Mouse (Mus musculus): Measurements from ENCODE around the gene Rab10. TPM values are rescaled to one million over a fixed set of nuclear protein-coding genes. Genes with fewer than 3 reads are reported as not detected.

Rab10 gene
- polyA plus RNA-seq, 1 experiment from 2014 or later = 106 TPM

- H3K27me3 ChIP-seq = no peaks in the 10 kb centered on the region
- peak overlapping the region; percentile 56 for H3K4me3 ChIP-seq
- peak overlapping the region; percentile 56; the same call in 1 of the 2 replicates for H3K9ac ChIP-seq
- H3K4me1 ChIP-seq = peaks cover 4% of the 10 kb centered on the region; the same call in 1 of the 2 replicates
- peak overlapping the region; percentile 82 for H3K27ac ChIP-seq
- ATAC-seq = peak; percentile 90
- peaks cover 35% of the 10 kb centered on the region for H3K36me3 ChIP-seq (ENCODE audit: poor library complexity, severe bottlenecking)
- 20% methylated on average over 35 of the region's 36 CpGs for WGBS
- H3K9me3 ChIP-seq (replicated peaks) = peaks cover 5% of the 10 kb centered on the region; the same call in 1 of the 2 replicates
- peak overlapping the region; percentile 62 for H3K4me2 ChIP-seq
These were observed 74.6 kb downstream of the Rab10 start for GRCm38 (mm10) chr12:3235124-3235631.

GRCm38 (mm10) chr12:3234061-3234460, 75.7 kb downstream of the Rab10 start:
- Histone ChIP-seq H3K9ac (no peak overlapping the region), H3K9me3 (replicated peaks) (peaks cover 5% of the 10 kb centered on the region; the same call in 1 of the 2 replicates), H3K4me1 (peaks cover 4% of the 10 kb centered on the region; the same call in 1 of the 2 replicates), H3K36me3 (ENCODE audit: poor library complexity, severe bottlenecking) (peaks cover 24% of the 10 kb centered on the region), H3K27me3 (no peaks in the 10 kb centered on the region), H3K27ac (no peak overlapping the region), H3K4me3 (no peak overlapping the region), H3K4me2 (no peak overlapping the region)
- 95% methylated on average over 1 of the region's 1 CpGs for WGBS
- no peak for ATAC-seq

GRCm38 (mm10) chr12:3223352-3223751, 86.4 kb downstream of the Rab10 start:
- H3K27ac ChIP-seq = no peak overlapping the region
- H3K9me3 ChIP-seq (replicated peaks) = no peaks in the 10 kb centered on the region
- no peaks in the 10 kb centered on the region for H3K4me1 ChIP-seq
- 65% methylated on average over 2 of the region's 2 CpGs for WGBS
- no peaks in the 10 kb centered on the region for H3K27me3 ChIP-seq
- H3K4me2 ChIP-seq = no peak overlapping the region
- H3K4me3 ChIP-seq = no peak overlapping the region
- H3K9ac ChIP-seq = no peak overlapping the region
- no peak for ATAC-seq
- H3K36me3 ChIP-seq (ENCODE audit: poor library complexity, severe bottlenecking) = no peaks in the 10 kb centered on the region

GRCm38 (mm10) chr12:3210181-3210580, 99.6 kb downstream of the Rab10 start:
- H3K27ac ChIP-seq = no peak overlapping the region
- no peak overlapping the region for H3K4me3 ChIP-seq
- H3K9ac ChIP-seq = no peak overlapping the region
- 51% methylated on average over 2 of the region's 2 CpGs for WGBS
- H3K27me3 ChIP-seq = no peaks in the 10 kb centered on the region
- no peaks in the 10 kb centered on the region for H3K9me3 ChIP-seq (replicated peaks)
- ATAC-seq = no peak
- H3K4me2 ChIP-seq = no peak overlapping the region
- H3K36me3 ChIP-seq (ENCODE audit: poor library complexity, severe bottlenecking) = no peaks in the 10 kb centered on the region
- no peaks in the 10 kb centered on the region for H3K4me1 ChIP-seq

- WGBS = 56% methylated on average over 1 of the region's 1 CpGs
- ATAC-seq = no peak
- Histone ChIP-seq H3K27ac (no peak overlapping the region), H3K4me3 (no peak overlapping the region), H3K4me2 (no peak overlapping the region), H3K36me3 (ENCODE audit: poor library complexity, severe bottlenecking) (no peaks in the 10 kb centered on the region), H3K9ac (no peak overlapping the region), H3K4me1 (no peaks in the 10 kb centered on the region), H3K9me3 (replicated peaks) (no peaks in the 10 kb centered on the region), H3K27me3 (no peaks in the 10 kb centered on the region)
These were observed 100.6 kb downstream of the Rab10 start for GRCm38 (mm10) chr12:3209163-3209562.

Other genes starting within 250 kb of the Rab10 start
- gene Kif3c, start 55.2 kb upstream of the Rab10 start, polyA plus RNA-seq (2015; fragmentation: Nextera tagmentation; extraction: Ambion mirVana) = 64.2 and 70.4 TPM in 2 replicates
- gene Asxl2, start 116.9 kb upstream of the Rab10 start, polyA plus RNA-seq (2015; fragmentation: Nextera tagmentation; extraction: Ambion mirVana) = 17.0 and 18.1 TPM in 2 replicates

All from forebrain, embryonic 13.5 days (tissue).